Mouse (Mus musculus): ENCODE results near the gene Tap1. TPM values are rescaled to one million over a fixed set of nuclear protein-coding genes. Genes with fewer than 3 reads are reported as not detected.
A peak's percentile ranks its signal among the peaks of the same experiment; 100 is the strongest.

Tap1 gene
- total and polyA plus RNA-seq, 3 experiments: 102 to 184 (median 157) TPM

- H3K36me3 ChIP-seq (replicated peaks in 1 of 2; ENCODE audit: control insufficient read depth in 1 of 2, insufficient read depth in 1 of 2, low read length in 1 of 2): peaks cover 46 to 61% of the 10 kb centered on the region in 2 experiments
- dilution Hi-C loops (cut with MboI; ENCODE audit: extremely low pct_ligation_motif_present, extremely low pct_unique_long_range_greater_than_20kb, low sequenced_read_pairs): no loop called here
- H3K4me2 ChIP-seq (ENCODE audit: insufficient read depth, low read depth, poor library complexity, severe bottlenecking): peak overlapping the region; percentile 63; the same call in 1 of the 2 replicates
- no peak for DNase-seq (ENCODE audit: extremely low read depth)
- TF ChIP-seq TBP (conservative IDR thresholded peaks at IDR 0.05; ENCODE audit: low read depth, low read length): 0 out of 2 replicates have a peak, but pooled peaks have one; percentile 11
- no peak for TF ChIP-seq IRF4 (IDR thresholded peaks at IDR 0.05; ENCODE audit: low read depth, low read length)
- TF ChIP-seq MAFK (IDR thresholded peaks at IDR 0.05; ENCODE audit: insufficient replicate concordance, low read length): no peak
- 0 out of 2 replicates have a peak, but pooled peaks have one; percentile 9 for TF ChIP-seq MAZ (IDR thresholded peaks at IDR 0.05; ENCODE audit: low read depth, low read length)
- no peak for TF ChIP-seq TCF12 (IDR thresholded peaks at IDR 0.05; ENCODE audit: low read depth, low read length)
- TF ChIP-seq MXI1 (IDR thresholded peaks at IDR 0.05; ENCODE audit: low read depth, low read length): no peak
- no peak for TF ChIP-seq GABPA (IDR thresholded peaks at IDR 0.05; ENCODE audit: insufficient replicate concordance, low read depth, low read length)
- no peak for TF ChIP-seq HCFC1 (IDR thresholded peaks at IDR 0.05; ENCODE audit: low read depth, low read length)
- no peak for TF ChIP-seq USF1 (IDR thresholded peaks at IDR 0.05; ENCODE audit: low read depth, low read length)
- TF ChIP-seq UBTF (IDR thresholded peaks at IDR 0.05; ENCODE audit: low read depth, low read length): no peak; the same call in 1 of the 2 replicates
- TF ChIP-seq JUN (IDR thresholded peaks at IDR 0.05; ENCODE audit: insufficient read depth, low read depth, low read length): no peak
- no peak; the same call in 1 of the 2 replicates for TF ChIP-seq MEF2A (IDR thresholded peaks at IDR 0.05; ENCODE audit: borderline replicate concordance, low read depth, low read length)
- TF ChIP-seq E2F4 (IDR thresholded peaks at IDR 0.05; ENCODE audit: insufficient replicate concordance, low read depth, low read length): no peak
- no peak for TF ChIP-seq ZMIZ1 (IDR thresholded peaks at IDR 0.05; ENCODE audit: low read depth, low read length)
- no peak for TF ChIP-seq MAX (IDR thresholded peaks at IDR 0.05; ENCODE audit: low read length)
- H3K79me2 ChIP-seq (replicated peaks; ENCODE audit: control insufficient read depth, extremely low read depth, insufficient read depth, poor library complexity, severe bottlenecking): peaks cover 84% of the 10 kb centered on the region
- H3K27ac ChIP-seq (ENCODE audit: insufficient read depth, low read depth): peak overlapping the region; percentile 98
- in situ Hi-C loops (cut with MboI; ENCODE audit: low pct_ligation_motif_present, low pct_unique_long_range_greater_than_20kb, low sequenced_read_pairs): no loop called here
- H3K9me3 ChIP-seq (replicated peaks; ENCODE audit: low read length): no peaks in the 10 kb centered on the region
- H3K27me3 ChIP-seq (replicated peaks): no peaks in the 10 kb centered on the region
- peak overlapping the region; percentile 98 to 100 (median 99) for H3K4me3 ChIP-seq (replicated peaks in 1 of 3; ENCODE audit: low read depth in 2 of 3, low read length in 2 of 3, poor library complexity in 1 of 3)
- peak overlapping the region; percentile 100 for H3K9ac ChIP-seq (ENCODE audit: insufficient read depth, low read depth)
- H3K4me1 ChIP-seq (ENCODE audit: control insufficient read depth in 1 of 2, insufficient read depth in 2 of 2): peaks cover 25 to 59% of the 10 kb centered on the region in 2 experiments
Observed at GRCm38 (mm10) chr17:34186885-34187260, 480 bp upstream of the Tap1 start.

- DNase-seq (ENCODE audit: extremely low read depth): no peak
- Histone ChIP-seq H3K27ac (ENCODE audit: insufficient read depth, low read depth) (peak overlapping the region; percentile 98), H3K27me3 (replicated peaks) (no peaks in the 10 kb centered on the region), H3K4me3 (replicated peaks in 1 of 3; ENCODE audit: low read depth in 2 of 3, low read length in 2 of 3, poor library complexity in 1 of 3) (peak overlapping the region; percentile 98 to 100 (median 99)), H3K9me3 (replicated peaks; ENCODE audit: low read length) (no peaks in the 10 kb centered on the region), H3K36me3 (replicated peaks in 1 of 2; ENCODE audit: control insufficient read depth in 1 of 2, insufficient read depth in 1 of 2, low read length in 1 of 2) (peaks cover 46 to 61% of the 10 kb centered on the region in 2 experiments), H3K4me2 (ENCODE audit: insufficient read depth, low read depth, poor library complexity, severe bottlenecking) (no peak overlapping the region), H3K9ac (ENCODE audit: insufficient read depth, low read depth) (peak overlapping the region; percentile 100), H3K79me2 (replicated peaks; ENCODE audit: control insufficient read depth, extremely low read depth, insufficient read depth, poor library complexity, severe bottlenecking) (peaks cover 86% of the 10 kb centered on the region), H3K4me1 (ENCODE audit: control insufficient read depth in 1 of 2, insufficient read depth in 2 of 2) (peaks cover 29 to 60% of the 10 kb centered on the region in 2 experiments)
- dilution Hi-C loops (cut with MboI; ENCODE audit: extremely low pct_ligation_motif_present, extremely low pct_unique_long_range_greater_than_20kb, low sequenced_read_pairs) (no loop called here), in situ Hi-C loops (cut with MboI; ENCODE audit: low pct_ligation_motif_present, low pct_unique_long_range_greater_than_20kb, low sequenced_read_pairs) (no loop called here)
- TF ChIP-seq ELF1 (IDR thresholded peaks at IDR 0.05; ENCODE audit: low read depth, low read length) (no peak), CHD1 (IDR thresholded peaks at IDR 0.05; ENCODE audit: low read depth, low read length) (peak; percentile 46; the same call in 1 of the 2 replicates), UBTF (IDR thresholded peaks at IDR 0.05; ENCODE audit: low read depth, low read length) (peak; percentile 63; the same call in 1 of the 2 replicates), SIN3A (IDR thresholded peaks at IDR 0.05; ENCODE audit: low read length) (peak; percentile 51; the same call in 1 of the 2 replicates), NRF1 (IDR thresholded peaks at IDR 0.05; ENCODE audit: low read depth, low read length) (no peak), JUN (IDR thresholded peaks at IDR 0.05; ENCODE audit: insufficient read depth, low read depth, low read length) (no peak), MEF2A (IDR thresholded peaks at IDR 0.05; ENCODE audit: borderline replicate concordance, low read depth, low read length) (0 out of 2 replicates have a peak, but pooled peaks have one; percentile 20)
Observed at GRCm38 (mm10) chr17:34188010-34188409, 657 bp downstream of the Tap1 start.

Data from CH12.LX (cell line).